Mouse (Mus musculus): ENCODE measurements around the gene Tns1. TPM values are rescaled to one million over a fixed set of nuclear protein-coding genes. Genes with fewer than 3 reads are reported as not detected.

Tns1 gene
- total RNA-seq, 1 experiment from 2014 or later: 1.9 TPM

DNA sequence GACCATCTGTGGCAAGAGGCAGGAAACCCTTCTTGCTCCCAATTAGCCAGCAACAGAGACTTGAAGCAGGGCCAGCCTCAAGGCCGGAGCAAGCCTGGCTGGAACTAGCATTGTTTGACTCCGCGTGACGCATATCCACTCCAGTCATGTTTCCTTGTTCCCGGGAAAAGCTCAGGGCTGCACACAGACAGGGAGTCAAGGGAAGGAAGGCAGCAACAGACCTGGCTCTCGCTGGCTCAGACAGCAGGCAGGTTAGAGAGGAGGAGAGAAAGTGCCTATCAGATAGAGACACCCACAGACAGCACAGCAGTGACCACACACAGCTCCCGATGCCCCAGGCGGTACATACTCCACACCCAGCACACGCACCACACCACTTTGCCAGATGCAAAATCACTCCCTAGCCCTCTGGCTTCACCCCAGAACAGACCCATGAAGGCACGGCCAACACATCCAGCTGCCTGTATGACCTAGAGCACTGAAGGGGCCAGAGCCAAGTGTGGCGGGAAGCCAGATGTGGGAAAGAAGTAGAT is 96.6 kb downstream of the Tns1 start:
- ATAC-seq (replicated peaks; ENCODE audit: insufficient number of reproducible peaks, low FRiP score, low TSS enrichment, poor library complexity, severe bottlenecking): no peak

- no peak for ATAC-seq (replicated peaks; ENCODE audit: insufficient number of reproducible peaks, low FRiP score, low TSS enrichment, poor library complexity, severe bottlenecking)
Measured at GRCm38 (mm10) chr1:74026703-74027195, 97.5 kb downstream of the Tns1 start.

GRCm38 (mm10) chr1:74025651-74026226 is 98.5 kb downstream of the Tns1 start:
- no peak for ATAC-seq (replicated peaks; ENCODE audit: insufficient number of reproducible peaks, low FRiP score, low TSS enrichment, poor library complexity, severe bottlenecking)

- no peak for ATAC-seq (replicated peaks; ENCODE audit: insufficient number of reproducible peaks, low FRiP score, low TSS enrichment, poor library complexity, severe bottlenecking)
Measured at GRCm38 (mm10) chr1:74025227-74025626, 99.0 kb downstream of the Tns1 start.

DNA sequence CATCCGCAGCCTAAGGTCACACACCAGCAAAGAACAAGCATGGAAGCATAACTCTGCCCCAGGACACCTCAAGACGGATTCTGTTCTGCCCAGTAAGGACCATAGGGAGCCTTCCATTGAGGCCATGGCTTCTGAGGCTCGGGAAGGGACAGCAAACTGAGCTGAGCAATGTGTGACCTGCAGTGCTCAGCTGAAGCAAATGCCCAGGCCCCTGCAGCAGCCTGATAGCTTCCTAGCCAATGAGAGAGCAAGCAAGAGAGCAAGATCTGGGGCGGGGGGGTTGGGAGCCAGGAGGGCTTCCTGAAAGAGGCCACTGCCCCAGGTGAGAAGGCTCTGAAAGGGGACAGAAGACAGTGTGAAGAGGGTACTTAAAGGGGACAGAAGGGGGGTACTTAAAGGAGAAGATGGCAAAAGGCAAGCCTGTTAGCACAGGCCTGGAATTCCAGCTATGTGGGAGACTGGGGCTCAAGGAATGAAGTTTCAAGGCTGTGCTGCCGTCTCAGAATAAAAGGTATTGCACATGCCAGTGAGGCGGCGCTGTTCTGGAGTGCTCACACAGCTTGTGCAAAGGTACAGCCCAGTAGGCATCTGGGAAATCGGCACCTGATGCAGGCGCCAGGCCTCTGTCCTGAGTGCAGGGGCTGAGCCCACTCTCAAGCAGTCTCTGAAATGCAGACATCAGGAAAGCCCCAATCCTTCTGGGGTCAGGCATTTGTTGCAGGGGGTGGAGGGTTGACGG is 99.6 kb downstream of the Tns1 start:
- ATAC-seq (replicated peaks; ENCODE audit: insufficient number of reproducible peaks, low FRiP score, low TSS enrichment, poor library complexity, severe bottlenecking): no peak

GRCm38 (mm10) chr1:74022998-74023397 is 101.3 kb downstream of the Tns1 start:
- no peak for ATAC-seq (replicated peaks; ENCODE audit: insufficient number of reproducible peaks, low FRiP score, low TSS enrichment, poor library complexity, severe bottlenecking)

GRCm38 (mm10) chr1:74022536-74022935 is 101.7 kb downstream of the Tns1 start:
- ATAC-seq (replicated peaks; ENCODE audit: insufficient number of reproducible peaks, low FRiP score, low TSS enrichment, poor library complexity, severe bottlenecking): no peak

DNA sequence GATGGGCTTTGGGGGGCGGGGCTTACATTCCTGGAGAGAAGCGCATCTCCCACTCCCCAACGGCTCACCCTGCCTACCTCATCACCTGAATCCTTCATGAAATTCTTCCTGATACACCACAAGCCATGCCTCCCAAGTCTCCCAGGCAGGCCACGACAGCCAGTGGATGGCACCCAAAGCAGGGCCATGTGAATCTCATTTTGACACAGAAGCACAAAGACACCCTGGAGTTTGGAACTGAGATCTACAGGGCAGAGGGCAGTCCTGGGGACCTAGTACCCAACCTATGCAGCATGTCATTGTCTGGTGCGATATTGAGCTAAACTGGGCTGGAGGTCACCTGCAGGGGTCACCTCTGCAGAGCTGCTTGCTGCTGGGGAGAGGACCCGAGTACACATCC is 104.0 kb downstream of the Tns1 start:
- no peak for ATAC-seq (replicated peaks; ENCODE audit: insufficient number of reproducible peaks, low FRiP score, low TSS enrichment, poor library complexity, severe bottlenecking)

- no peak for ATAC-seq (replicated peaks; ENCODE audit: insufficient number of reproducible peaks, low FRiP score, low TSS enrichment, poor library complexity, severe bottlenecking)
Measured at GRCm38 (mm10) chr1:74017399-74018172, 106.7 kb downstream of the Tns1 start.

DNA sequence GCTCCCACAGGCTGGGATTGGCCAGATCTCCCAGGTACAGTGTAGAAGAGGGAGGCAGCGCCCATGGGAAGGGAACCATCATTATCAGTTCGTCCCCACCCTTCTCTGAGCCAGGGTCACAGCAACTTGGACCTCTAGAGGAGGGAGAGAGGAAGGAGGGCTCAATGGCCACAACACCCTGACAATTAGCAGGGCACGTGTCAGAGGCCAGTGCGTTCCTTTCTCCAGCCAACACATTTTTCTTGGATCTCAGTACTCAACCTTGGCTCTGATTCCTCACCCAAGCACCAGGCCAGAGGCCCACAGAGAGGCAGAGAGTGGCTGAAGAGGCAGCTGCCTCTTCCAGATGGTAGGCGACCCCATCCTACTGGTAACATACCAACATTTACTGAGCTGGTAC is 107.6 kb downstream of the Tns1 start:
- ATAC-seq (replicated peaks; ENCODE audit: insufficient number of reproducible peaks, low FRiP score, low TSS enrichment, poor library complexity, severe bottlenecking): no peak

- ATAC-seq (replicated peaks; ENCODE audit: insufficient number of reproducible peaks, low FRiP score, low TSS enrichment, poor library complexity, severe bottlenecking): no peak
Measured at GRCm38 (mm10) chr1:74015513-74016234, 108.6 kb downstream of the Tns1 start.

DNA sequence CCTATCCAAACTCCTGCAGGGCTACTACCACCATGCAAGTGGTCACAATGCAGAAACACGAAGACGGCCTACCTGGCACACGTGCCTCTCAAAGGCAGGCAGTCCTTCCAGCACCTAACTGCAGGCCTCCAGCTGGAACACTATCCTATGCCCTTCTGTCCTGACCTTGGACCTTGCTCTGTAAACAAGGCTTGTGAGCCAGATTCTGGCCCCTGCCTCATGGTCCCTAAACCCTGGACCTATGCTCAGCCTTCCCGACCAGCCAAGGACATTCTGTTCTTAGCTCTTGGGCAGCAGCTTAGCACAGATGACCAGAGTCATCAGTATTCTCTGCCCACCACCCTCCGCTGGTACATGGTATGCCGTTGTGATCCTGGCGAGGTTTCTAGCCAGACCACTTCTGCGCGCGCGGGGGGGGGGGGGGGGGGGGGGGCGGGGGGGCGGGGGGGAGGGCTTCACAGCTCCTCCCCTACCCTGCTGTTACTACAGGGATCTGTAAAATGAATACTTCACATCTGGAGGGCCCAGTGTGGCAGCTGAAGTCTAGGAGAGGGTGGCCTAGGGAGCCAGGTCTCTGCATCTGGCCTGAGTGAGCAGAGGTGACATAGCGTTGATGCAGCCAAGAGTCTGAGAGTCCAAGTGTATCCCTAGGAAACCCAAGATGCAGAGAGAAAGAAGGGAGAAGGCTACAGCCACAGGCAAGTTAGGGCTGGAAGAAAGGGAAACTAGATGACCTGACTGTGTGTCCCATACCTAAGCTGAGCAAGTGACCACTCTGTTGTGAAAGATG is 109.5 kb downstream of the Tns1 start:
- no peak for ATAC-seq (replicated peaks; ENCODE audit: insufficient number of reproducible peaks, low FRiP score, low TSS enrichment, poor library complexity, severe bottlenecking)

DNA sequence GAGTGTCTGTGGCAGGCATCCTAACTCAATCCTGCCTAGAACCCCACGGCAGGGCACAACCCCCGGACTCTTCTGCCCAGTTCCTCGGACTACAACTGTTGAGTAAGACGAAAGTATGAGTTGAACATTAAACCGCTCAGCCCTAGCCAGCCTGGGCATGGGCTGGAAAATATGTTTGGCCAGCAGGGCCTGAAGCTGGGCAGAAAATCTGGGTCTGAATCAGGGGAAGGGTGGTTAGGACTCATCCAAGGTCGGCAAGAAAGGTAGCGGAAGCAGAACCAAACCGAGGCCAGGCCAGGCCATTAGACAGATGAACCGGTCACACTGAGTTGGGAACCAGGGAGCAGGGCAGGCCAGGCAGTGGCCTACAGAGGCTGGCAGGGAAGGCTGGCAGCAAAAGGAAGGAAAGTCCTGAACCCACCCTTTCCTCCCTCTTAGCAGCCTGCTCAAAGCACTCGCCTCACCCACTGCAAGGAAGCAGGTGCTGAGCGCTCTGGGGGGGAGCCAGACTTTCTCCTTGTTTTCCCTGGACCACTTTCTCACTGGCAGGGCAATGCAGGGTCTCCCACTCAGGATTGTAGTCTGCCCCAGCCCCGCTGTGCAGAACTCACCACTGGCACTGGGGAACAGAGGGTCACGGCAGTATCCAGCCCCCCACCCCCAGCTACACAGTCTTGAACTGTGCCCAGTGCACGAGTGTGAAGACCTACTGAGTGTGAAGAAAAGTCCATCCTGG is 110.8 kb downstream of the Tns1 start:
- ATAC-seq (replicated peaks; ENCODE audit: insufficient number of reproducible peaks, low FRiP score, low TSS enrichment, poor library complexity, severe bottlenecking): no peak

GRCm38 (mm10) chr1:74012706-74013105 is 111.5 kb downstream of the Tns1 start:
- no peak for ATAC-seq (replicated peaks; ENCODE audit: insufficient number of reproducible peaks, low FRiP score, low TSS enrichment, poor library complexity, severe bottlenecking)

DNA sequence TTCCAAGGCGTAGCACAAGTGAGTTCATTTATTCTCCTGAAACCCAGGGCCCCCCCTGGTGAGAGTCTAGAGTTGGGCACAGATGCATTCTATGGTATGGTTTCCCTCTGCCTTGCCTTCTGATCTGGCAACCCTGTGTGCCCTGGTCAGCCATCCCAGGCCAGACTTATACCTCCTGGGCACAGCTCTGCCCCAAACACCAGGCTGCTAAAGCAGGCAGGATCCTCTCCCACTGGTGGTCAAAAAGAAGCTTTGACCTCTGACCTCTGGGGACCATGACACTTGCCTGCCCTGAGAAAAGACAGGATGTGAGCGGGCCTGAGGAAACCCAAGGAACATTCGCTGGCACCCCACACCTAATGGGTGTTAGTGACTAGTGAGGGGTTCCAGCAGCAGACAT is 114.8 kb downstream of the Tns1 start:
- no peak for ATAC-seq (replicated peaks; ENCODE audit: insufficient number of reproducible peaks, low FRiP score, low TSS enrichment, poor library complexity, severe bottlenecking)

DNA sequence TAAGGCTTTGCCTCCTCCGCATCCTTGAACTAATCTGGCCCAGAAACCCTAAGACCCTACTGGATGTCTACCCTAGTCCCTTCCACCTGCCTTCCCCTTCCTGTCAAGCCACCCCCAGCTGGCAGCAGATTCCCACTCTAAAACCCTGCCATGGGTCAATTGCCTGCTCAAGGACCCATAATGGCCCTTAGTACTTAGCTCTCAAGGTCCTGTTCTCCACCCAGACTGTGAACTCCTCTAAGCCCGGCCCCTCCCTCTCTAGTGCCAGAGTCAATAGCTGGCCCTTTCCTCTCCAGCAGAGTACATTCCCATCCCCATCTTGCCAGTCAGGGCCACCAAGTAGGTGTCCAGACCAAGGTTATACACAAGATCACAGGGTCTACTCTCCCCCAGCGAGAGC is 115.3 kb downstream of the Tns1 start:
- no peak for ATAC-seq (replicated peaks; ENCODE audit: insufficient number of reproducible peaks, low FRiP score, low TSS enrichment, poor library complexity, severe bottlenecking)

DNA sequence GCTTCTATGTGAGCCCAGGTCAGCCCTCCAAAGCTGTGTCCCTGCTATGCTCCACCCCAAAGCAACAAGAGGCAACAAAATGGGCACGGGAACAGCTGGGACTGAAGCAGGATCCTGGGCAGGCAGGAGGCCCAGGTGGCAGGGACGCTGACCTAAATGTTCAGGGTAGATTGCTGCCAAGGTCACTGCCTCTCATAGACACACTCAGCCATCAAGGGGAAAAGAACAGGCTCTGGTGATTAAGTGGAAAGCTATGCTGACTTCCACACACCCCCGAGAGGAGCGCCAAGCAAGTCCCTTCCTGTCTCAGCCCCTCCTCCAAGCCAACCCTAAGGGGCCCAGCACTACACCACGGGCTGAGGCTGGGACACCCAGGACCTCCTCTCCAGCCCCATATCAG is 115.8 kb downstream of the Tns1 start:
- ATAC-seq (replicated peaks; ENCODE audit: insufficient number of reproducible peaks, low FRiP score, low TSS enrichment, poor library complexity, severe bottlenecking): no peak
